Comparison of ENCODE assay signal across 17 mouse cellular contexts in genomic region chr1:185958276-185958675, GRCm38 (mm10).
DNase-seq lines count a peak whose midpoint lies in the region; ATAC-seq lines count a peak whose summit lies in the region.
"Had no signal": no experiment of that assay in that cellular context is flagged by ENCODE, and none has a peak within 500 bp of the region (broad histone marks: within the 10 kb centered on the region; RNA-seq: fewer than 3 reads in every experiment).

No protein-coding gene starts in this region.

- ATAC-seq in kidney, embryonic 16.5 days (ENCODE audit: low FRiP score, low TSS enrichment) = no peak
- ATAC-seq in embryonic facial prominence, embryonic 14.5 days (ENCODE audit: low read depth) = no peak
- no peak for ATAC-seq in intestine, embryonic 15.5 days
- ATAC-seq: activated CD4-positive, CD25-positive, alpha-beta regulatory T cell, adult 4 months; forebrain, embryonic 15.5 days; liver, embryonic 12.5 days; Patski had no signal

- H3K9ac ChIP-seq in kidney, embryonic 16.5 days (replicated peaks; ENCODE audit: low read length) = no peak overlapping the region
- no peak overlapping the region for H3K9ac ChIP-seq in embryonic facial prominence, embryonic 14.5 days (ENCODE audit: low read depth, low read length)
- no peak overlapping the region for H3K9ac ChIP-seq in intestine, embryonic 15.5 days
- H3K9ac ChIP-seq: forebrain, embryonic 15.5 days; heart, embryonic 12.5 days; liver, embryonic 12.5 days; lung, embryonic 14.5 days had no signal

- no peak overlapping the region for H3K4me2 ChIP-seq in kidney, embryonic 16.5 days (replicated peaks; ENCODE audit: low read depth, low read length)
- H3K4me2 ChIP-seq in embryonic facial prominence, embryonic 14.5 days (ENCODE audit: low read depth, low read length) = no peak overlapping the region
- no peak overlapping the region for H3K4me2 ChIP-seq in intestine, embryonic 15.5 days (replicated peaks)
- H3K4me2 ChIP-seq: forebrain, embryonic 15.5 days; heart, embryonic 12.5 days; liver, embryonic 12.5 days; lung, embryonic 14.5 days had no signal

- no peaks in the 10 kb centered on the region for H3K36me3 ChIP-seq in kidney, embryonic 16.5 days (ENCODE audit: insufficient read depth, low read length)
- no peaks in the 10 kb centered on the region for H3K36me3 ChIP-seq in embryonic facial prominence, embryonic 14.5 days (ENCODE audit: control insufficient read depth, insufficient read depth, low read length)
- H3K36me3 ChIP-seq in intestine, embryonic 15.5 days = no peaks in the 10 kb centered on the region
- H3K36me3 ChIP-seq: forebrain, embryonic 15.5 days; heart, embryonic 12.5 days; liver, embryonic 12.5 days had no signal

- WGBS in kidney, embryonic 16.5 days = 27% methylated on average over 10 of the region's 10 CpGs
- 46% methylated on average over 10 of the region's 10 CpGs for WGBS in embryonic facial prominence, embryonic 14.5 days
- WGBS in intestine, embryonic 15.5 days = 65% methylated on average over 10 of the region's 10 CpGs

- H3K4me3 ChIP-seq in kidney, embryonic 16.5 days (ENCODE audit: low read length) = no peak overlapping the region
- H3K4me3 ChIP-seq in embryonic facial prominence, embryonic 14.5 days (ENCODE audit: low read depth, low read length) = no peak overlapping the region
- no peak overlapping the region for H3K4me3 ChIP-seq in intestine, embryonic 15.5 days (replicated peaks)
- H3K4me3 ChIP-seq: forebrain, embryonic 15.5 days; heart, embryonic 12.5 days; liver, embryonic 12.5 days had no signal

- H3K27me3 ChIP-seq in kidney, embryonic 16.5 days (ENCODE audit: insufficient read depth, low read length) = no peaks in the 10 kb centered on the region
- no peaks in the 10 kb centered on the region for H3K27me3 ChIP-seq in embryonic facial prominence, embryonic 14.5 days (replicated peaks; ENCODE audit: control insufficient read depth, insufficient read depth, low read length)
- no peaks in the 10 kb centered on the region for H3K27me3 ChIP-seq in intestine, embryonic 15.5 days (replicated peaks)
- H3K27me3 ChIP-seq: forebrain, embryonic 15.5 days; heart, embryonic 12.5 days; liver, embryonic 12.5 days had no signal

- peak; percentile 20 for DNase-seq in embryo, embryonic 11 days
- no peak for DNase-seq in embryo, embryonic 9.5 days (ENCODE audit: extremely low spot score)
- peak; percentile 9 for DNase-seq in kidney, postnatal 10 days
- peak; percentile 19 to 23 for DNase-seq in adrenal gland, postnatal 36 days
- DNase-seq in embryonic facial prominence, embryonic 14.5 days (ENCODE audit: low spot score) = peak; percentile 7
- no peak for DNase-seq in left cerebral cortex, postnatal 4 days
- DNase-seq: cerebellum, adult 8-10 months; lung, embryonic 14.5 days; right cerebral cortex, postnatal 25 days; thymus, postnatal 25 days had no signal

- H3K27ac ChIP-seq in kidney, embryonic 16.5 days (ENCODE audit: low read length) = no peak overlapping the region
- no peak overlapping the region for H3K27ac ChIP-seq in embryonic facial prominence, embryonic 14.5 days (replicated peaks; ENCODE audit: low read depth, low read length)
- H3K27ac ChIP-seq in intestine, embryonic 15.5 days = no peak overlapping the region
- H3K27ac ChIP-seq: forebrain, embryonic 15.5 days; liver, embryonic 12.5 days had no signal

- intact Hi-C loops in left cerebral cortex, postnatal 4 days (cut with DNase I) = no loop called here

- no peaks in the 10 kb centered on the region for H3K4me1 ChIP-seq in kidney, embryonic 16.5 days (ENCODE audit: insufficient read depth, low read length)
- H3K4me1 ChIP-seq in embryonic facial prominence, embryonic 14.5 days (ENCODE audit: control insufficient read depth, insufficient read depth, low read length) = no peaks in the 10 kb centered on the region
- H3K4me1 ChIP-seq in intestine, embryonic 15.5 days (replicated peaks) = no peaks in the 10 kb centered on the region
- H3K4me1 ChIP-seq: liver, embryonic 12.5 days had no signal

- H3K9me3 ChIP-seq in kidney, embryonic 16.5 days (ENCODE audit: low read length) = no peaks in the 10 kb centered on the region
- H3K9me3 ChIP-seq in embryonic facial prominence, embryonic 14.5 days (ENCODE audit: control insufficient read depth, low read length) = no peaks in the 10 kb centered on the region
- H3K9me3 ChIP-seq in intestine, embryonic 15.5 days = no peaks in the 10 kb centered on the region
- H3K9me3 ChIP-seq: forebrain, embryonic 15.5 days; heart, embryonic 12.5 days; liver, embryonic 12.5 days had no signal

Comparison
In these comparisons a context has a peak if more than half of its experiments do, and no peak if none do; other contexts are left out.
1. DNase-seq: peak in embryo, embryonic 11 days (single experiment), kidney, postnatal 10 days (single experiment), adrenal gland, postnatal 36 days (2 of 2) and embryonic facial prominence, embryonic 14.5 days (single experiment); none in embryo, embryonic 9.5 days (single experiment) and left cerebral cortex, postnatal 4 days (single experiment).